Mouse (Mus musculus): ENCODE measurements around the gene Mroh2a. TPM values are rescaled to one million over a fixed set of nuclear protein-coding genes. Genes with fewer than 3 reads are reported as not detected.

The Mroh2a gene
- 0.76 and 0.88 TPM in 2 replicates for polyA plus RNA-seq (2015; fragmentation: Nextera tagmentation; extraction: Ambion mirVana)

DNA sequence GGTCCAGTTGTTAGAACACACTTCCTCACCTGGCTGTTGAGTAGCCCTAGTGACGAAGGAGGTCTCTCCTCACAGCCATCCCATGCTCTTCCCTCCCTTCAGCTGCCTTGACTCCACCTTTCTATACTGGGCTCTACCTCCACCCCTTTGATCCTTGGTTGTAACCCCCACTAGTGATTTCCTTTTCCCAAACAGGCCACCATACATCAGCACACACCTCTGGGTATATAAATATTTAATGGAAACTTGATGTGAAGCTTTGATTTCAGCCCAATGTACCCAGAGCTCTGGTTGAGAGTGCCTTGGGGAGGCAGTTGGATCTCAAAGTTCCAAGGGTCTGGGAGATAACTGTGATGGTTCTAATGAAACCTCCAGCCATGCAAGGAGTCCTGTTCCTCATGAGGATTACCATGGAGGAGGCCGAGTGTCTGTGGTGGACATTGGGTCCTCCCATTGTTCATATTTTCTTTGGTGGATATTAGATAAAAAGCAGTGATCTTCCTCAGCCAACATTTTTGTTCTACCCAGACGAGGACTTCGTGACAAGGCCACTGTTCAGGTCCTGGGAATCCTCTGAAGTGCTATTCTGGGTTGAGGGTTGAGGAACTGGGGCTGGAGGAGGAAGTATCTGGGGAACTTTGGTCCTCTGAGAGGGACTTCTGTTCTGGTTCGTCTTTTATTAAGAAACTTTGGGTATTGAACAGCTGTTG lies at the start of gene Mroh2a:
Gene Mroh2a, plus strand, starts transcription at position 317 of the 710 bp plus-strand sequence.
- no peak within 1 kb of the TSS for H3K4me3 ChIP-seq (ENCODE audit: low read length)
- ATAC-seq, result no peak
- H3K9ac ChIP-seq (ENCODE audit: low read depth, low read length), result no peak within 1 kb of the TSS
- H3K4me2 ChIP-seq (ENCODE audit: low read depth, low read length), result no peak within 1 kb of the TSS
- WGBS, result 49% methylated on average over 5 of the region's 5 CpGs
- H3K27ac ChIP-seq (ENCODE audit: low read length), result no peak within 1 kb of the TSS
- H3K27me3 ChIP-seq (replicated peaks; ENCODE audit: control insufficient read depth, insufficient read depth, low read length), result no peaks in the 10 kb centered on the region
- no peaks in the 10 kb centered on the region for H3K4me1 ChIP-seq (ENCODE audit: control insufficient read depth, insufficient read depth, low read length)
- H3K9me3 ChIP-seq (ENCODE audit: control insufficient read depth, low read length), result peaks cover 51% of the 10 kb centered on the region
- no peaks in the 10 kb centered on the region for H3K36me3 ChIP-seq (ENCODE audit: control insufficient read depth, insufficient read depth, low read length)

DNA sequence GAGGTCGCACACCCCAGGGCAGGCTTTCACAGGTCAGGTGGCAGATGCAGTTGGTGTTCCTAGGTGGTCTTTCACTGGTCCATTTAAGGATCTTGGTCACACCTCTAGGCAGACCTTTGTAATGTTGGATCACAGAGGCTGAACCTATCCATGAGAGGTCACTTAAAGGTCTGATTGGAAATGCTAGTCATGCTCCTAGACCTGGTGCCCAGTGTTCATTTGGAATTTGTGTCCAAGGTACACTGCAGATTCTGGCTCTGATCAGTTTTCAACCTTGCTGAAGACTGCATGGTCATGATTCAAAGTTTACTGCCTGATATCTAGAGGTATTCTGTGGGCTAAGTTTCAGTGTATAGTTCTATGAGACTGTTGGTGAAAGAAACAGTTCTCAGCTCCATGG lies 47.1 kb upstream of the Mroh2a start:
- Histone ChIP-seq H3K9me3 (ENCODE audit: control insufficient read depth, low read length) (0 out of 2 replicates have a peak, but pooled peaks cover 3% of the 10 kb centered on the region), H3K4me1 (ENCODE audit: control insufficient read depth, insufficient read depth, low read length) (no peaks in the 10 kb centered on the region), H3K4me3 (ENCODE audit: low read length) (no peak overlapping the region), H3K27ac (ENCODE audit: low read length) (no peak overlapping the region), H3K4me2 (ENCODE audit: low read depth, low read length) (no peak overlapping the region), H3K36me3 (ENCODE audit: control insufficient read depth, insufficient read depth, low read length) (no peaks in the 10 kb centered on the region), H3K9ac (ENCODE audit: low read depth, low read length) (no peak overlapping the region), H3K27me3 (replicated peaks; ENCODE audit: control insufficient read depth, insufficient read depth, low read length) (no peaks in the 10 kb centered on the region)
- ATAC-seq, result no peak
- 82% methylated on average over 1 of the region's 1 CpGs for WGBS

GRCm38 (mm10) chr1:88186325-88186935 lies 40.4 kb upstream of the Mroh2a start:
- H3K4me1 ChIP-seq (ENCODE audit: control insufficient read depth, insufficient read depth, low read length), result no peaks in the 10 kb centered on the region
- H3K9ac ChIP-seq (ENCODE audit: low read depth, low read length), result no peak overlapping the region
- H3K4me2 ChIP-seq (ENCODE audit: low read depth, low read length), result no peak overlapping the region
- no peaks in the 10 kb centered on the region for H3K9me3 ChIP-seq (ENCODE audit: control insufficient read depth, low read length)
- no peak overlapping the region for H3K4me3 ChIP-seq (ENCODE audit: low read length)
- no peaks in the 10 kb centered on the region for H3K36me3 ChIP-seq (ENCODE audit: control insufficient read depth, insufficient read depth, low read length)
- 74% methylated on average over 5 of the region's 5 CpGs for WGBS
- H3K27ac ChIP-seq (ENCODE audit: low read length), result no peak overlapping the region
- H3K27me3 ChIP-seq (replicated peaks; ENCODE audit: control insufficient read depth, insufficient read depth, low read length), result no peaks in the 10 kb centered on the region
- no peak for ATAC-seq

GRCm38 (mm10) chr1:88192136-88192535 lies 34.6 kb upstream of the Mroh2a start:
- Histone ChIP-seq H3K27me3 (replicated peaks; ENCODE audit: control insufficient read depth, insufficient read depth, low read length) (no peaks in the 10 kb centered on the region), H3K4me1 (ENCODE audit: control insufficient read depth, insufficient read depth, low read length) (no peaks in the 10 kb centered on the region), H3K27ac (ENCODE audit: low read length) (no peak overlapping the region), H3K4me3 (ENCODE audit: low read length) (no peak overlapping the region), H3K9ac (ENCODE audit: low read depth, low read length) (no peak overlapping the region), H3K9me3 (ENCODE audit: control insufficient read depth, low read length) (no peaks in the 10 kb centered on the region), H3K4me2 (ENCODE audit: low read depth, low read length) (no peak overlapping the region), H3K36me3 (ENCODE audit: control insufficient read depth, insufficient read depth, low read length) (no peaks in the 10 kb centered on the region)
- WGBS, result 75% methylated on average over 3 of the region's 3 CpGs
- ATAC-seq, result no peak

GRCm38 (mm10) chr1:88195687-88196086 lies 31.1 kb upstream of the Mroh2a start:
- ATAC-seq, result no peak

GRCm38 (mm10) chr1:88197443-88197842 lies 29.3 kb upstream of the Mroh2a start:
- Histone ChIP-seq H3K27ac (ENCODE audit: low read length) (no peak overlapping the region), H3K9ac (ENCODE audit: low read depth, low read length) (no peak overlapping the region), H3K4me3 (ENCODE audit: low read length) (no peak overlapping the region), H3K9me3 (ENCODE audit: control insufficient read depth, low read length) (no peaks in the 10 kb centered on the region), H3K4me1 (ENCODE audit: control insufficient read depth, insufficient read depth, low read length) (no peaks in the 10 kb centered on the region), H3K36me3 (ENCODE audit: control insufficient read depth, insufficient read depth, low read length) (no peaks in the 10 kb centered on the region), H3K4me2 (ENCODE audit: low read depth, low read length) (no peak overlapping the region), H3K27me3 (replicated peaks; ENCODE audit: control insufficient read depth, insufficient read depth, low read length) (no peaks in the 10 kb centered on the region)
- no peak for ATAC-seq
- 72% methylated on average over 3 of the region's 3 CpGs for WGBS

More at GRCm38 (mm10) chr1:88195687-88196086, 31.1 kb upstream of the Mroh2a start:
- Histone ChIP-seq H3K4me3 (ENCODE audit: low read length) (no peak overlapping the region), H3K27ac (ENCODE audit: low read length) (no peak overlapping the region), H3K27me3 (replicated peaks; ENCODE audit: control insufficient read depth, insufficient read depth, low read length) (no peaks in the 10 kb centered on the region), H3K36me3 (ENCODE audit: control insufficient read depth, insufficient read depth, low read length) (no peaks in the 10 kb centered on the region), H3K9me3 (ENCODE audit: control insufficient read depth, low read length) (no peaks in the 10 kb centered on the region), H3K4me2 (ENCODE audit: low read depth, low read length) (no peak overlapping the region), H3K9ac (ENCODE audit: low read depth, low read length) (no peak overlapping the region), H3K4me1 (ENCODE audit: control insufficient read depth, insufficient read depth, low read length) (no peaks in the 10 kb centered on the region)
- WGBS, result 92% methylated on average over 1 of the region's 1 CpGs

GRCm38 (mm10) chr1:88199996-88200395 lies 26.8 kb upstream of the Mroh2a start:
- Histone ChIP-seq H3K9me3 (ENCODE audit: control insufficient read depth, low read length) (peaks cover 3% of the 10 kb centered on the region; the same call in 1 of the 2 replicates), H3K4me3 (ENCODE audit: low read length) (no peak overlapping the region), H3K27ac (ENCODE audit: low read length) (no peak overlapping the region), H3K4me1 (ENCODE audit: control insufficient read depth, insufficient read depth, low read length) (no peaks in the 10 kb centered on the region), H3K27me3 (replicated peaks; ENCODE audit: control insufficient read depth, insufficient read depth, low read length) (no peaks in the 10 kb centered on the region), H3K4me2 (ENCODE audit: low read depth, low read length) (no peak overlapping the region), H3K9ac (ENCODE audit: low read depth, low read length) (no peak overlapping the region), H3K36me3 (ENCODE audit: control insufficient read depth, insufficient read depth, low read length) (no peaks in the 10 kb centered on the region)
- no peak for ATAC-seq
- 58% methylated on average over 2 of the region's 2 CpGs for WGBS

DNA sequence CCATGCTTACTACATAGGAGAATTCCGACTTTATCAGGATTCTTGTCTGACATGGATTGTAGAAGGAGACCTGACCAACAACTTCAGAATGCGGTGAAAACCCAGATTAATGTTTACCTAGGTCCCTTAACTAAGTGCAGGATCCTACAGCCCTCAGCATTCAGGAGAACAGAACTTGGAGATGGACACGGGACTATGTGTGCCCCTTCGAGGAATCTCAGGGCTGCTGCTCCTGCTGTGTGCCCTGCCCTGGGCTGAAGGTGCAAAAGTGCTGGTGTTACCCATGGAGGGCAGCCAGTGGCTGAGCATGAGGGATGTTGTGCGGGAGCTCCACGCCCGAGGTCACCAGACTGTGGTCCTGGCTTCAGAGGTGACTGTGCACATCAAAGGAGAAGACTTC lies 26.3 kb upstream of the Mroh2a start, which contains the start of gene Ugt1a2:
Gene Ugt1a2, plus strand, starts transcription at position 146 of the 400 bp plus-strand sequence.
- Histone ChIP-seq H3K27me3 (replicated peaks; ENCODE audit: control insufficient read depth, insufficient read depth, low read length) (no peaks in the 10 kb centered on the region), H3K9me3 (ENCODE audit: control insufficient read depth, low read length) (peaks cover 3% of the 10 kb centered on the region; the same call in 1 of the 2 replicates), H3K4me2 (ENCODE audit: low read depth, low read length) (no peak within 1 kb of the TSS), H3K36me3 (ENCODE audit: control insufficient read depth, insufficient read depth, low read length) (no peaks in the 10 kb centered on the region), H3K27ac (ENCODE audit: low read length) (no peak within 1 kb of the TSS), H3K4me1 (ENCODE audit: control insufficient read depth, insufficient read depth, low read length) (no peaks in the 10 kb centered on the region), H3K4me3 (ENCODE audit: low read length) (no peak within 1 kb of the TSS), H3K9ac (ENCODE audit: low read depth, low read length) (no peak within 1 kb of the TSS)
- WGBS, result 68% methylated on average over 7 of the region's 7 CpGs
- ATAC-seq, result no peak

GRCm38 (mm10) chr1:88205294-88205922 lies 21.4 kb upstream of the Mroh2a start, which contains the start of gene Dnajb3:
Dnajb3 (minus strand) TSS chr1:88205782.
- no peaks in the 10 kb centered on the region for H3K36me3 ChIP-seq (ENCODE audit: control insufficient read depth, insufficient read depth, low read length)
- ATAC-seq, result peak; percentile 92
- 7% methylated on average over 62 of the region's 62 CpGs for WGBS

More at GRCm38 (mm10) chr1:88205294-88205922, 21.4 kb upstream of the Mroh2a start, which contains the start of gene Dnajb3:
- peak within 1 kb of the TSS; percentile 58; the same call in 1 of the 2 replicates for H3K27ac ChIP-seq (ENCODE audit: low read length)
- H3K4me3 ChIP-seq (ENCODE audit: low read length), result peak within 1 kb of the TSS; percentile 59
- H3K9me3 ChIP-seq (ENCODE audit: control insufficient read depth, low read length), result peaks cover 3% of the 10 kb centered on the region; the same call in 1 of the 2 replicates
- H3K9ac ChIP-seq (ENCODE audit: low read depth, low read length), result peak within 1 kb of the TSS; percentile 83
- H3K4me2 ChIP-seq (ENCODE audit: low read depth, low read length), result peak within 1 kb of the TSS; percentile 93
- no peaks in the 10 kb centered on the region for H3K4me1 ChIP-seq (ENCODE audit: control insufficient read depth, insufficient read depth, low read length)
- no peaks in the 10 kb centered on the region for H3K27me3 ChIP-seq (replicated peaks; ENCODE audit: control insufficient read depth, insufficient read depth, low read length)

All from intestine, embryonic 16.5 days (tissue).